Mouse (Mus musculus): ENCODE measurements at regions not wholly inside any gene's neighbourhood (a gene's known extent, or its start where the extent isn't known, plus 50 kb on each side); places are given as distances from the start of the nearest gene placed in this dataset.
A peak's percentile ranks its signal among the peaks of the same experiment; 100 is the strongest.

- no peak for DNase-seq (ENCODE audit: low spot score)
Observed at GRCm38 (mm10) chr3:102386091-102386490, 83.6 kb upstream of the Ngf start.

GRCm38 (mm10) chr3:102384596-102384995, 85.1 kb upstream of the Ngf start:
- DNase-seq (ENCODE audit: low spot score) = no peak

- no peak for DNase-seq (ENCODE audit: low spot score)
Observed at GRCm38 (mm10) chr3:102383671-102384070, 86.0 kb upstream of the Ngf start.

GRCm38 (mm10) chr3:102381683-102382082, 88.0 kb upstream of the Ngf start:
- DNase-seq (ENCODE audit: low spot score) = no peak

GRCm38 (mm10) chr3:102374381-102375060, 95.2 kb upstream of the Ngf start:
- no peak for DNase-seq (ENCODE audit: low spot score)

- no peak for DNase-seq (ENCODE audit: low spot score)
Observed at GRCm38 (mm10) chr3:102372205-102372899, 97.4 kb upstream of the Ngf start.

- DNase-seq (ENCODE audit: low spot score) = no peak
Observed at GRCm38 (mm10) chr3:102366188-102366587, 103.5 kb upstream of the Ngf start.

GRCm38 (mm10) chr3:102364326-102364935, 105.3 kb upstream of the Ngf start:
- DNase-seq (ENCODE audit: low spot score) = no peak

- DNase-seq (ENCODE audit: low spot score) = no peak
Observed at GRCm38 (mm10) chr3:102360732-102361280, 108.9 kb upstream of the Ngf start.

- no peak for DNase-seq (ENCODE audit: low spot score)
Observed at GRCm38 (mm10) chr3:102358801-102359200, 110.9 kb upstream of the Ngf start.

- no peak for DNase-seq (ENCODE audit: low spot score)
Observed at GRCm38 (mm10) chr3:102357062-102357610, 112.6 kb upstream of the Ngf start.

- DNase-seq (ENCODE audit: low spot score) = no peak
Observed at GRCm38 (mm10) chr3:102355352-102355751, 114.4 kb upstream of the Ngf start.

- DNase-seq (ENCODE audit: low spot score) = no peak
Observed at GRCm38 (mm10) chr3:102354771-102355170, 114.9 kb upstream of the Ngf start.

GRCm38 (mm10) chr3:102353277-102353900, 116.3 kb upstream of the Ngf start:
- DNase-seq (ENCODE audit: low spot score) = peak; percentile 11

GRCm38 (mm10) chr3:102346077-102346476, 123.6 kb upstream of the Ngf start:
- no peak for DNase-seq (ENCODE audit: low spot score)

- DNase-seq (ENCODE audit: low spot score) = no peak
Observed at GRCm38 (mm10) chr3:102345291-102345690, 124.4 kb upstream of the Ngf start.

- DNase-seq (ENCODE audit: low spot score) = no peak
Observed at GRCm38 (mm10) chr3:102340731-102341130, 129.0 kb upstream of the Ngf start.

- no peak for DNase-seq (ENCODE audit: low spot score)
Observed at GRCm38 (mm10) chr3:102337881-102338280, 131.8 kb upstream of the Ngf start.

- no peak for DNase-seq (ENCODE audit: low spot score)
Observed at GRCm38 (mm10) chr3:102336184-102336583, 131.7 kb upstream of the Vangl1 start.

GRCm38 (mm10) chr3:102335146-102335545, 130.7 kb upstream of the Vangl1 start:
- peak; percentile 72 for DNase-seq (ENCODE audit: low spot score)

GRCm38 (mm10) chr3:102332221-102332620, 127.7 kb upstream of the Vangl1 start:
- no peak for DNase-seq (ENCODE audit: low spot score)

- DNase-seq (ENCODE audit: low spot score) = no peak
Observed at GRCm38 (mm10) chr3:102319331-102319730, 114.8 kb upstream of the Vangl1 start.
